Mouse (Mus musculus) embryonic facial prominence, embryonic 10.5 days (tissue): ENCODE measurements around the gene Shroom1. TPM values are rescaled to one million over a fixed set of nuclear protein-coding genes. Genes with fewer than 3 reads are reported as not detected.
A peak's percentile ranks its signal among the peaks of the same experiment; 100 is the strongest.

Experiments used
- DNase-seq: peaks from one replicate; pipeline ENCODE4 v3.0.0-alpha.2; 2017; ENCODE audit warnings: low spot score
- H3K27ac ChIP-seq: fragments of 300-500 bp; sonication (generic); replicated peaks from 2 replicates; pipeline ENCODE4 v1.5.1; 2016; ENCODE audit warnings: mild to moderate bottlenecking
- H3K27me3 ChIP-seq: fragments of 300-500 bp; sonication (generic); replicated peaks from 2 replicates; pipeline ENCODE4 v1.6.1; 2016; ENCODE audit warnings: low read depth, mild to moderate bottlenecking; ENCODE audit not compliant: poor library complexity, severe bottlenecking
- H3K36me3 ChIP-seq: fragments of 300-500 bp; sonication (generic); replicated peaks from 2 replicates; pipeline ENCODE4 v1.6.1; 2016; ENCODE audit warnings: mild to moderate bottlenecking, moderate library complexity
- H3K4me1 ChIP-seq: fragments of 300-500 bp; sonication (generic); 2 replicates; pipeline ENCODE4 v1.6.1; 2016
- H3K4me3 ChIP-seq: fragments of 300-500 bp; sonication (generic); 2 replicates; pipeline ENCODE4 v1.5.1; 2016; ENCODE audit warnings: mild to moderate bottlenecking, moderate library complexity
- H3K9me3 ChIP-seq: fragments of 300-500 bp; sonication (generic); 2 replicates; pipeline ENCODE4 v1.6.1; 2016; ENCODE audit warnings: mild to moderate bottlenecking
- WGBS: fragments of 180-500 bp; shearing (Covaris S2); methylation state at CpG from one replicate; pipeline ENCODE4 v1.1.7; 2016; 5-methylcytosine and 5-hydroxymethylcytosine counted together
- polyA plus RNA-seq: library from polyadenylated mRNA; unstranded; fragments of >200 nt; fragmentation: Nextera tagmentation; extraction: Ambion mirVana; gene quantifications from 2 replicates; pipeline ENCODE4 v1.2.1, GENCODE M21; 2016

Gene Shroom1
- polyA plus RNA-seq, 1 experiment from 2014 or later: 2.4 TPM

GRCm38 (mm10) chr11:53469968-53470695 lies 13.1 kb downstream of the Shroom1 start, which contains the start of gene Gm9837:
TSS of gene Gm9837 (minus strand) at chr11:53470479.
- H3K27ac ChIP-seq: no peak within 1 kb of the TSS
- H3K27me3 ChIP-seq: peaks cover 98% of the 10 kb centered on the region
- WGBS: 4% methylated on average over 29 of the region's 29 CpGs
- peak; percentile 92 for DNase-seq
- peak within 1 kb of the TSS; percentile 42 for H3K4me3 ChIP-seq
- H3K36me3 ChIP-seq: no peaks in the 10 kb centered on the region
- peaks cover 34% of the 10 kb centered on the region for H3K4me1 ChIP-seq
- no peaks in the 10 kb centered on the region for H3K9me3 ChIP-seq

- no peak for DNase-seq
- H3K36me3 ChIP-seq: no peaks in the 10 kb centered on the region
- no peak overlapping the region for H3K27ac ChIP-seq
- H3K4me3 ChIP-seq: no peak overlapping the region
- H3K27me3 ChIP-seq: peaks cover 98% of the 10 kb centered on the region
- 81% methylated on average over 3 of the region's 3 CpGs for whole genome bisulfite sequencing
- no peaks in the 10 kb centered on the region for H3K9me3 ChIP-seq
- H3K4me1 ChIP-seq: peaks cover 35% of the 10 kb centered on the region
Observed at GRCm38 (mm10) chr11:53472709-53473108, 15.7 kb downstream of the Shroom1 start.

GRCm38 (mm10) chr11:53475620-53476019 lies 18.6 kb downstream of the Shroom1 start:
- peaks cover 8% of the 10 kb centered on the region for H3K9me3 ChIP-seq
- peaks cover 99% of the 10 kb centered on the region for H3K27me3 ChIP-seq
- no peaks in the 10 kb centered on the region; the same call in 1 of the 2 replicates for H3K36me3 ChIP-seq
- 27% methylated on average over 8 of the region's 8 CpGs for WGBS
- no peak overlapping the region for H3K4me3 ChIP-seq
- H3K4me1 ChIP-seq: peaks cover 43% of the 10 kb centered on the region
- no peak overlapping the region for H3K27ac ChIP-seq
- DNase-seq: no peak

GRCm38 (mm10) chr11:53477833-53478232 lies 20.8 kb downstream of the Shroom1 start:
- H3K36me3 ChIP-seq: no peaks in the 10 kb centered on the region; the same call in 1 of the 2 replicates
- no peak overlapping the region for H3K4me3 ChIP-seq
- H3K9me3 ChIP-seq: peaks cover 8% of the 10 kb centered on the region
- peak; percentile 48 for DNase-seq
- H3K27ac ChIP-seq: no peak overlapping the region
- H3K4me1 ChIP-seq: peaks cover 33% of the 10 kb centered on the region
- peaks cover 95% of the 10 kb centered on the region for H3K27me3 ChIP-seq
- WGBS: 27% methylated on average over 7 of the region's 7 CpGs

GRCm38 (mm10) chr11:53478383-53479170 lies 21.6 kb downstream of the Shroom1 start:
- 5% methylated on average over 79 of the region's 79 CpGs for WGBS
- peaks cover 95% of the 10 kb centered on the region for H3K27me3 ChIP-seq
- peak overlapping the region; percentile 54; the same call in 1 of the 2 replicates for H3K27ac ChIP-seq
- H3K4me1 ChIP-seq: peaks cover 33% of the 10 kb centered on the region
- H3K36me3 ChIP-seq: no peaks in the 10 kb centered on the region; the same call in 1 of the 2 replicates
- peak; percentile 67 for DNase-seq
- peak overlapping the region; percentile 58 for H3K4me3 ChIP-seq
- peaks cover 8% of the 10 kb centered on the region for H3K9me3 ChIP-seq

GRCm38 (mm10) chr11:53479171-53479782 lies 22.3 kb downstream of the Shroom1 start:
- WGBS: 1% methylated on average over 62 of the region's 62 CpGs
- Histone ChIP-seq H3K4me3 (peak overlapping the region; percentile 58), H3K36me3 (no peaks in the 10 kb centered on the region; the same call in 1 of the 2 replicates), H3K27me3 (peaks cover 91% of the 10 kb centered on the region), H3K4me1 (peaks cover 33% of the 10 kb centered on the region), H3K27ac (peak overlapping the region; percentile 54; the same call in 1 of the 2 replicates), H3K9me3 (peaks cover 8% of the 10 kb centered on the region)
- no peak for DNase-seq

- WGBS: 3% methylated on average over 40 of the region's 40 CpGs
- Histone ChIP-seq H3K36me3 (no peaks in the 10 kb centered on the region; the same call in 1 of the 2 replicates), H3K9me3 (peaks cover 8% of the 10 kb centered on the region), H3K4me3 (peak within 1 kb of the TSS; percentile 58), H3K27ac (peak within 1 kb of the TSS; percentile 54; the same call in 1 of the 2 replicates), H3K4me1 (peaks cover 33% of the 10 kb centered on the region), H3K27me3 (peaks cover 85% of the 10 kb centered on the region)
- peak; percentile 61 for DNase-seq
Observed at GRCm38 (mm10) chr11:53479783-53480301, 22.8 kb downstream of the Shroom1 start, which contains the start of the genes Gm9945 and Sowaha. TSS of gene Gm9945 (plus strand) at chr11:53480166. TSS of gene Sowaha (minus strand) at chr11:53480274.

- Histone ChIP-seq H3K27me3 (peaks cover 80% of the 10 kb centered on the region), H3K27ac (no peak overlapping the region), H3K4me1 (peaks cover 22% of the 10 kb centered on the region), H3K36me3 (no peaks in the 10 kb centered on the region; the same call in 1 of the 2 replicates), H3K4me3 (no peak overlapping the region), H3K9me3 (peaks cover 8% of the 10 kb centered on the region)
- no peak for DNase-seq
- WGBS: 76% methylated on average over 4 of the region's 4 CpGs
Observed at GRCm38 (mm10) chr11:53481088-53481730, 24.2 kb downstream of the Shroom1 start.

GRCm38 (mm10) chr11:53483159-53483891 lies 26.3 kb downstream of the Shroom1 start:
- Histone ChIP-seq H3K4me1 (peaks cover 36% of the 10 kb centered on the region), H3K4me3 (no peak overlapping the region)

GRCm38 (mm10) chr11:53485719-53486118 lies 28.7 kb downstream of the Shroom1 start:
- H3K27me3 ChIP-seq: peaks cover 71% of the 10 kb centered on the region
- H3K27ac ChIP-seq: no peak overlapping the region
- WGBS: 41% methylated on average over 3 of the region's 3 CpGs
- H3K4me1 ChIP-seq: peaks cover 24% of the 10 kb centered on the region
- no peaks in the 10 kb centered on the region for H3K36me3 ChIP-seq
- H3K9me3 ChIP-seq: no peaks in the 10 kb centered on the region
- H3K4me3 ChIP-seq: no peak overlapping the region
- DNase-seq: no peak

More at GRCm38 (mm10) chr11:53483159-53483891, 26.3 kb downstream of the Shroom1 start:
- Histone ChIP-seq H3K27ac (no peak overlapping the region), H3K36me3 (no peaks in the 10 kb centered on the region; the same call in 1 of the 2 replicates), H3K27me3 (peaks cover 80% of the 10 kb centered on the region), H3K9me3 (peaks cover 8% of the 10 kb centered on the region)
- 79% methylated on average over 9 of the region's 9 CpGs for WGBS
- no peak for DNase-seq

GRCm38 (mm10) chr11:53486351-53486750 lies 29.3 kb downstream of the Shroom1 start:
- WGBS: 57% methylated on average over 3 of the region's 3 CpGs
- H3K27me3 ChIP-seq: peaks cover 68% of the 10 kb centered on the region
- DNase-seq: no peak

More at GRCm38 (mm10) chr11:53486351-53486750, 29.3 kb downstream of the Shroom1 start:
- Histone ChIP-seq H3K36me3 (no peaks in the 10 kb centered on the region), H3K27ac (no peak overlapping the region), H3K4me3 (peak overlapping the region; percentile 46; the same call in 1 of the 2 replicates), H3K9me3 (no peaks in the 10 kb centered on the region), H3K4me1 (peaks cover 25% of the 10 kb centered on the region)
